In the genomic region with DNA sequence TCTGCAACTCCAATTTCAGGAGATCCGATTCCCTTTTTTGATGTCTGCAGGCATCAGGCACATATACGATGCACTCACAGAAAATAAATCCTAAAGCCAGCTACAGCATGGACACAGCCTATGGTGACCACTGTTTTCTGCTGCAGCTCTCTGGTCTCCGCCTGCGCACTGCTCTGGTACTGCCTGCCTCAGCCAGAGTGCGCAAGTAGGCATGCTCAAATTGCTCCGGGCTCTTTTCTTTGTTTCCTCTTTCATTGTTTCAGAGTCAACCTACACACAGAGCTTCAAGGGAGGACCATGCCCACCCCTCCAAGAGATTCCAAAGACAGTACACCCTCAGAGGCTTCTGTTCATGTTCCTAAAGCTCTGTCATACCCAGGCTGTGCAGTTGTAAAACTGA, we compare ENCODE assay signal across 19 mouse cellular contexts.
DNase-seq lines count a peak whose midpoint lies in the region; ATAC-seq and TF ChIP-seq lines count a peak whose summit lies in the region.
"Had no signal": no experiment of that assay in that cellular context is flagged by ENCODE, and none has a peak within 500 bp of the region (broad histone marks: within the 10 kb centered on the region; RNA-seq: fewer than 3 reads in every experiment).

No protein-coding gene starts in this region.

- H3K9ac ChIP-seq in forebrain, embryonic 16.5 days (replicated peaks; ENCODE audit: low read depth, low read length) = no peak overlapping the region
- H3K9ac ChIP-seq in midbrain, embryonic 13.5 days (replicated peaks) = no peak overlapping the region
- no peak overlapping the region for H3K9ac ChIP-seq in neural tube, embryonic 12.5 days
- H3K9ac ChIP-seq: embryonic facial prominence, embryonic 15.5 days; intestine, embryonic 15.5 days; midbrain, embryonic 12.5 days had no signal

- H3K36me3 ChIP-seq in forebrain, embryonic 16.5 days (ENCODE audit: control insufficient read depth, insufficient read depth) = 0 out of 2 replicates have a peak, but pooled peaks cover 4% of the 10 kb centered on the region
- H3K36me3 ChIP-seq in forebrain, embryonic 10.5 days (replicated peaks) = peaks cover 81% of the 10 kb centered on the region
- peaks cover 47% of the 10 kb centered on the region for H3K36me3 ChIP-seq in midbrain, embryonic 13.5 days
- H3K36me3 ChIP-seq in midbrain, embryonic 10.5 days = peaks cover 77% of the 10 kb centered on the region
- H3K36me3 ChIP-seq in neural tube, embryonic 12.5 days = peaks cover 26% of the 10 kb centered on the region
- H3K36me3 ChIP-seq: intestine, embryonic 15.5 days had no signal

- no peaks in the 10 kb centered on the region for H3K4me1 ChIP-seq in forebrain, embryonic 16.5 days (replicated peaks; ENCODE audit: control insufficient read depth, insufficient read depth, low read length)
- peaks cover 18% of the 10 kb centered on the region for H3K4me1 ChIP-seq in forebrain, embryonic 10.5 days
- H3K4me1 ChIP-seq in midbrain, embryonic 13.5 days (replicated peaks) = no peaks in the 10 kb centered on the region
- H3K4me1 ChIP-seq in midbrain, embryonic 10.5 days = 0 out of 2 replicates have a peak, but pooled peaks cover 6% of the 10 kb centered on the region
- 0 out of 2 replicates have a peak, but pooled peaks cover 4% of the 10 kb centered on the region for H3K4me1 ChIP-seq in neural tube, embryonic 12.5 days
- H3K4me1 ChIP-seq: embryonic facial prominence, embryonic 15.5 days; intestine, embryonic 15.5 days; midbrain, embryonic 12.5 days had no signal

- ATAC-seq in forebrain, embryonic 16.5 days = peak; percentile 34
- ATAC-seq in midbrain, embryonic 13.5 days = peak; percentile 75; the same call in 1 of the 2 replicates
- peak; percentile 59 for ATAC-seq in neural tube, embryonic 12.5 days (ENCODE audit: low FRiP score, low read depth)
- ATAC-seq: intestine, embryonic 15.5 days; Patski had no signal

- no peak overlapping the region for H3K4me2 ChIP-seq in forebrain, embryonic 16.5 days (ENCODE audit: low read length)
- H3K4me2 ChIP-seq in midbrain, embryonic 13.5 days (replicated peaks) = no peak overlapping the region
- no peak overlapping the region for H3K4me2 ChIP-seq in neural tube, embryonic 12.5 days (replicated peaks)
- H3K4me2 ChIP-seq: embryonic facial prominence, embryonic 15.5 days; heart, embryonic 11.5 days; intestine, embryonic 15.5 days; midbrain, embryonic 12.5 days had no signal

- H3K27ac ChIP-seq in forebrain, embryonic 16.5 days (ENCODE audit: low read length) = no peak overlapping the region
- no peak overlapping the region for H3K27ac ChIP-seq in forebrain, embryonic 10.5 days
- H3K27ac ChIP-seq in midbrain, embryonic 13.5 days = 0 out of 2 replicates have a peak overlapping the region, but pooled peaks have one; percentile 3
- no peak overlapping the region for H3K27ac ChIP-seq in midbrain, embryonic 10.5 days (replicated peaks)
- no peak overlapping the region for H3K27ac ChIP-seq in neural tube, embryonic 12.5 days
- H3K27ac ChIP-seq: embryonic facial prominence, embryonic 15.5 days; intestine, embryonic 15.5 days; midbrain, embryonic 12.5 days had no signal

- 72% methylated on average over 6 of the region's 6 CpGs for WGBS in forebrain, embryonic 16.5 days
- 87% methylated on average over 6 of the region's 6 CpGs for WGBS in forebrain, embryonic 10.5 days
- WGBS in midbrain, embryonic 13.5 days = 80% methylated on average over 6 of the region's 6 CpGs
- 84% methylated on average over 6 of the region's 6 CpGs for WGBS in midbrain, embryonic 10.5 days
- WGBS in neural tube, embryonic 12.5 days = 78% methylated on average over 6 of the region's 6 CpGs

- H3K4me3 ChIP-seq in forebrain, embryonic 16.5 days (replicated peaks; ENCODE audit: low read length) = no peak overlapping the region
- H3K4me3 ChIP-seq in forebrain, embryonic 10.5 days = no peak overlapping the region
- no peak overlapping the region for H3K4me3 ChIP-seq in midbrain, embryonic 13.5 days (replicated peaks)
- no peak overlapping the region for H3K4me3 ChIP-seq in midbrain, embryonic 10.5 days
- H3K4me3 ChIP-seq in neural tube, embryonic 12.5 days = no peak overlapping the region
- H3K4me3 ChIP-seq: embryonic facial prominence, embryonic 15.5 days; intestine, embryonic 15.5 days; midbrain, embryonic 12.5 days had no signal

- no peaks in the 10 kb centered on the region for H3K9me3 ChIP-seq in forebrain, embryonic 16.5 days (ENCODE audit: control insufficient read depth, low read length)
- H3K9me3 ChIP-seq in forebrain, embryonic 10.5 days = no peaks in the 10 kb centered on the region
- no peaks in the 10 kb centered on the region; the same call in 1 of the 2 replicates for H3K9me3 ChIP-seq in midbrain, embryonic 13.5 days
- no peaks in the 10 kb centered on the region for H3K9me3 ChIP-seq in midbrain, embryonic 10.5 days (replicated peaks)
- H3K9me3 ChIP-seq in neural tube, embryonic 12.5 days = no peaks in the 10 kb centered on the region
- H3K9me3 ChIP-seq: embryonic facial prominence, embryonic 15.5 days; intestine, embryonic 15.5 days; midbrain, embryonic 12.5 days had no signal

- TF ChIP-seq CTCF in brain, embryonic 14.5 days (IDR thresholded peaks at IDR 0.05; ENCODE audit: borderline replicate concordance, extremely low read depth, insufficient read depth, insufficient read length) = no peak

- no peak for DNase-seq in forebrain, embryonic 10.5 days (ENCODE audit: extremely low spot score, low spot score)
- no peak for DNase-seq in midbrain, embryonic 10.5 days (ENCODE audit: low spot score)
- peak; percentile 21 for DNase-seq in brain, embryonic 14.5 days (ENCODE audit: low read depth)
- no peak for DNase-seq in B cell, adult 2 months
- no peak for DNase-seq in kidney, adult 11 months
- DNase-seq: cerebellum, adult 11 months; embryo, embryonic 11 days; gastrocnemius, postnatal 14 days; lung, adult 2 months; lung, postnatal 36 days; right cerebral cortex, postnatal 14 days had no signal

- TF ChIP-seq POLR2A in brain, embryonic 14.5 days (IDR thresholded peaks at IDR 0.05; ENCODE audit: borderline replicate concordance, extremely low read depth, insufficient read depth, insufficient read length, poor library complexity, severe bottlenecking) = no peak

- H3K27me3 ChIP-seq in forebrain, embryonic 16.5 days (replicated peaks; ENCODE audit: control insufficient read depth, insufficient read depth, low read length) = no peaks in the 10 kb centered on the region
- no peaks in the 10 kb centered on the region for H3K27me3 ChIP-seq in forebrain, embryonic 10.5 days (ENCODE audit: poor library complexity, severe bottlenecking)
- no peaks in the 10 kb centered on the region for H3K27me3 ChIP-seq in midbrain, embryonic 13.5 days
- no peaks in the 10 kb centered on the region for H3K27me3 ChIP-seq in midbrain, embryonic 10.5 days (ENCODE audit: low read depth, poor library complexity, severe bottlenecking)
- no peaks in the 10 kb centered on the region for H3K27me3 ChIP-seq in neural tube, embryonic 12.5 days (replicated peaks)
- H3K27me3 ChIP-seq: embryonic facial prominence, embryonic 15.5 days; intestine, embryonic 15.5 days; midbrain, embryonic 12.5 days; Patski had no signal
